Mouse (Mus musculus): ENCODE results near the gene Sdc3.

Gene Sdc3

GRCm38 (mm10) chr4:130828851-130829673 is 36.7 kb downstream of the Sdc3 start:
- DNase-seq: peak; percentile 56

DNA sequence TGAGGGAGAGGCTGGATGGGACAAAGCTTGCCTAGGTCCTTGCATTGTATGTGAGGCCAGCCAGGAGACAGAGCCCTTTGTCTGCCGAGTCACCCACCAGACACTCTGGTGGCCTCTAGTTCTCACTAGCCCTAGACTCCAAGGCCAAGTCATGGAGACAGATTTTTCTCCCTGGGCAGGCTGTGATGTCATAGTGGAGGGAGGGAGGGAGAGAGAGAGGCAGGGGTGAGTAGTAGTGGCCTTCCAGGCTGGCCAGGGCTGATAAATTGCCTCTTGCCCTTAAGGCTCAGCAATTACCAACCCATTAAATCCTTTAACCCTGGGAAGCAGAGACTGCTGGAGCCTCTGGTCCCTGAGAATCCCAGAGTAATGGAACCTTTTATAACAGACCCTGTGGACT is 41.8 kb downstream of the Sdc3 start:
- no peak for DNase-seq

DNA sequence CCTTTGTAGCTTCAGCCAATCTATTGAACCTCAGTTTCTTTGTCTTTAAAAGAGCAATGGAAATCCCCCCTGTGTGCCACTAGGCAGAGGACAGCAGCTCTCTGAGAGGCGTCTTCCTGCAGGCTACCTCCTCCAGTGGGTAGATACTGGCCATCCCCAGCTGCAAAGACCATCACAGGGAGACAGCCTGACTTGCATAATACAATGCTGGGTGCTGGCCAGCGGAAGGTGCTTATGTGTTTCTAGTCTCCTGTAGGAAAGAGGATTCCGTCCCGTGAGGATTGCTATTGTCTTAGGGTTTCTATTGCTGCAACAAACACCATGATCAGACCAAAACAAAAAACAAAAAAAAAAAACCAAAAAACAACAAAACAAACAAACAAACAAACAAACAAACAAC is 43.2 kb downstream of the Sdc3 start:
- DNase-seq: no peak

DNA sequence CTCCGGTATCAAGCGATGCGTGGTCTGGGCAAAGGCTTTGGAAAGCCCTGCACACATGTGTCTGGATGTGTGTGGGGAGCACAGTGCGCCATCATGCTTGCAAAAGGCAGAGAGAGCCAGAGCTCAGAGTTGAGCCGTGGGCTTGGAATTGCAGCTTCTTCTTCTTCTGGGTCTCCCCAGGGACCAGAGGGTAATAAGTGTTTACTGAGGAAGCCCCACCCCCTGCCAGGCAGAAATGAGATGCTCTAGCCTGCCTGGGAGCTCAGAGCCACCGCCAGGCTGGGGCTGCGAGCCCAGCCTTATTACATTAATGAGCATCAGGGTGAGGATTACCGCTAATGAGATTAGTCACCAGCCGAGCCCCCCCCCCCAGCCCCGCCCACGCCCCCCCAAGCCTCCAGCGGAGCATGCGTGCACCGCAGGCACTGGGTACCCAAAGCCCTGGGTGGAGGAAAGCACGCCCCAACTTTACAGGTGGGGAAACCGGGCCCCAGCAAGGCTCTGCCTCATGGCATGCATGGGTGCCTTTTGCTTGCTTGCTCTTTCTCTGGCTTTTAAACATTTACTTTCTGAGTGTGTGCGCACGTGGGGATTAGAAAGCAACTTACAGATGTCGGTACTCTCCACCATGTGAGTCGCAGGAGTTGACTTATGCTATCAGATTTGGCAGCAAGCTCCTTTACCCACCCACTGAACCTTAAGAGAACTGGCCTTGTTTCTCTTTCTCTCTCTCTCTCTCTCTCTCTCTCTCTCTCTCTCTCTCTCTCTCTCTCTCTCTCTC is 44.1 kb downstream of the Sdc3 start:
- DNase-seq: no peak

GRCm38 (mm10) chr4:130838585-130838984 is 46.2 kb downstream of the Sdc3 start:
- no peak for DNase-seq

- DNase-seq: no peak
Observed at GRCm38 (mm10) chr4:130841107-130841840, 48.9 kb downstream of the Sdc3 start.

GRCm38 (mm10) chr4:130848814-130849213 is 56.5 kb downstream of the Sdc3 start:
- no peak for DNase-seq

GRCm38 (mm10) chr4:130857661-130858060 is 65.3 kb downstream of the Sdc3 start:
- no peak for DNase-seq

DNA sequence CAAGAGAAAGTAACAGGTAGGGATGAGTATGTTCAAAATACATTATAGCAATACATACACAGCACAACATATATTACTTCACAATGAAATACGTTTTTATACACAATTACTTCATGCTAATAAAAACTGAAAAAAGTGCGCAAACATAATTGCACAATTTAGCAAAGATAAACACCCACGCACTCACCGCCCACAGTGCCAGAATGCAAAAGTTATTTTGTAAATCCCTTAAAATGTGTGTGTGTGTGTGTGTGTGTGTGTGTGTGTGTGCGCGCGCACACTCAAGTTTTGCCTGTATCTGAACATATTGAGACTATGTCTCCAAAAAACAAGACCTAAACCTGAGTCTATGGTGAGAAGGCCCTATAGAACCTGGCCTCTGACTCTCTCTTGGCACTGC is 66.5 kb downstream of the Sdc3 start:
- no peak for DNase-seq

GRCm38 (mm10) chr4:130859467-130859866 is 67.1 kb downstream of the Sdc3 start:
- no peak for DNase-seq

GRCm38 (mm10) chr4:130860902-130861652 is 68.7 kb downstream of the Sdc3 start:
- DNase-seq: no peak

GRCm38 (mm10) chr4:130861653-130862208 is 69.4 kb downstream of the Sdc3 start:
- peak; percentile 97 for DNase-seq

GRCm38 (mm10) chr4:130862538-130862937 is 70.2 kb downstream of the Sdc3 start:
- no peak for DNase-seq

DNA sequence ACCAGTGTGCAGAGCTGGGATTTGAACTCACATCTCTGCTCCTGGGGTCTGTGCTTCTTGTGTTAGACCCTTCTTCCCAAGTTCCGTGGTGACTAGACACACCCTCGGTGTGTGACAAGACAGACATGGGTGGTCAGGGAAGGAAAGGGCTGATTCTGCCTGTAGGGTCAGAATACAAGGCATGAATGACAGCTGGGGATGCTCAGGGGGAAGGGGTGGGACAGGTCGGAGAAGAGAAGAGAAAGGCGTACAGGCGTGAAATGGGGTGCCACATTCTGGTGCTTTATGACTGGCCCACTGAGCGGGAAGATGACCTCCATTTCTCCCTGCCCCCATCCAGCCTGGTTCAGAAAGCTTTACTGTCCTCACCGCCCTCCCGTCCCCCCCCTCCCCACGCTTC is 73.1 kb downstream of the Sdc3 start:
- DNase-seq: no peak

- peak; percentile 89 for DNase-seq
Observed at GRCm38 (mm10) chr4:130865901-130866371, 73.6 kb downstream of the Sdc3 start.

- no peak for DNase-seq
Observed at GRCm38 (mm10) chr4:130867940-130868339, 75.6 kb downstream of the Sdc3 start.

DNA sequence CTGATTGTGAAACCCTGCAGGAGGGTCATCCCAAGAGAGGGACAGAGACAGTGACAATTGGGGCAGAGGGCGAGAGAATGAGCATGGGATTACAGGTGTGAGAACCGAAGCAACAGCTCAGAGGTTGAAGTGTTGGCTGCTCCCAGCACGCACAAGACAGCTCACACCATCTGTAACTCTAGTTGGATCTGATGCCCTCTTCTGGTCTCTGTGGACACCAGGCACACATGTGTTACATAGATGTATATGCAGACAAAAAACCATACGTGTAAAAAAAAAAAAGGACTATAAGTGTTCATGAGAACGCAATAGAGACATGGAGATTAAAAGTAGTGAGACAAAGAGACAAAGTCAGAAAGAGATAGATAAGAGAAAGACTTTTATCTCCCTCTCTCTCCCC is 76.5 kb downstream of the Sdc3 start:
- no peak for DNase-seq

GRCm38 (mm10) chr4:130872414-130872813 is 80.1 kb downstream of the Sdc3 start:
- no peak for DNase-seq

DNA sequence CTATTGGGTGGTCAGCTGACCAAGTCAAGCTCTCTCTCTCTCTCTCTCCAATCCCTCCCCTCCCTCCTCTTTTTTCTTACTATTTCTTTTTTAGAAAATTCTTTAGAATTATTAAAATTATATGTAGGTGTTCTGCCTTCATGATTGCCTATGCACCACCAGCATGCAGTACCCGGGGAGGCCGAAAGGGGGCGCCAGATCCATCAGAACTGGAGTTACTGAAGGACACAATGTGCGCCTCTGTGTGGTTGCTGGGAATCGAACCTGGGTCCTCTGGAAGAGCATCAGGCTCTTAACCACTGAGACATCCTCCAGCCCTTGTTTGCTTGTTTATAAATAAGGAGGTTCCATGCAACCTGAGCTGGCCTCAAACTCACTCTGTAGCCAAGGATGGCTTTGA is 81.1 kb downstream of the Sdc3 start:
- DNase-seq: no peak

DNA sequence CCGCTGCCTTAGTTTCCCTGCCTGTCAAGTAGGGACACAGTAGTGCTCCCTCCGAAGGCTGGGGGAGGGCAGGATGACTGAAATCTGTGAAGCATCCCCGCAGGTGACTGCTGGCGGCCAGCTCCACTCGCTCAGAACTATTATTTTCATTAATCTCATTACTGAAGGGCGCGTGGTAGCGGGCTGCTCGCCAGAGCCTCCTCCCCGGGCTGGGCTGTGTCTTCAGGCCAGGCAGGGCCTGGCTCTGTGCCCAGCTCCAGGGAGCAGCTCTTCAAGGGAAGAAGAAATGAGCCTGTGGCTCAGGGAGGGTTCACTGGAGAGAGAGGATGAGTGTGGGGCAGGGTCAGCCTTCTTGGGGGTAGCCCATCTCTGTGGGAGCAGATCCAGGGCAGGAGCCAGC is 82.3 kb downstream of the Sdc3 start:
- peak; percentile 47 for DNase-seq
